Mouse (Mus musculus) inflammation-experienced regulatory T-cells, adult 16 weeks (primary cell): Measurements from ENCODE around the gene Gm6710. TPM values are rescaled to one million over a fixed set of nuclear protein-coding genes. Genes with fewer than 3 reads are reported as not detected.

Source experiments
- polyA plus RNA-seq: library from polyadenylated mRNA; unstranded; fragments of 100-300 nt; shearing (Covaris generic); gene quantifications from one replicate; pipeline ENCODE4 v1.2.1, GENCODE M21; 2017

Gm6710 gene
- polyA plus RNA-seq: 7.9 TPM

GRCm38 (mm10) chr2:175869024-175869423 is at the start of gene Gm6710:
TSS of gene Gm6710 (plus strand) at chr2:175869219.

Other genes starting within 250 kb of the Gm6710 start
- not detected for gene Gm11007, start 225.2 kb upstream of the Gm6710 start, polyA plus RNA-seq
- not detected for gene Zfp969, start 165.6 kb upstream of the Gm6710 start, polyA plus RNA-seq
- gene Gm2007, start 127.7 kb upstream of the Gm6710 start, polyA plus RNA-seq: not detected
- gene Gm14288, start 68.1 kb upstream of the Gm6710 start, polyA plus RNA-seq: not detected
- 7.2 TPM for gene Zfp966, start 61.9 kb downstream of the Gm6710 start, polyA plus RNA-seq
- 8.9 TPM for gene Gm2026, start 96.1 kb downstream of the Gm6710 start, polyA plus RNA-seq